Mouse (Mus musculus): ENCODE measurements around the gene B430306N03Rik.

DNA sequence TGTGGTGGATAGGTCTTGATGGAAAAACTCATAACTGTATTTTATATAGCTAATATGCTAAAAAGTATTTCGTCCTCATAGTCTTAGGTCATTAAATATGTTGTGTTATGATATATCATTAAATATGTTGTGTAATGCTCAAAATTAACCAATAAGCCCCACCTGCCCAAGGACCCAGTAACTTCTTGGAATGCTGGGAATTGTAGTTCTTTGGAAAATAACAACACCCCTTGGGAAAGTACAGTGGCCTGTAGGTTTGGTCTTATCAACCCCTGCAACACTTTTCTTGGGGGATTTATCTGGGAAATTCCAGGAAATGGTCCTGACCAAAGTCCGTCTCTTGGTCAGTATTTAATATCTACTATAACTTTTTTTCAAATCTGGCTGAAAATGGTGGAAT lies 27.1 kb downstream of the B430306N03Rik start:
- TF ChIP-seq CTCF (IDR thresholded peaks at IDR 0.05; ENCODE audit: low read depth, low read length) (no peak), POLR2A (IDR thresholded peaks at IDR 0.05; ENCODE audit: borderline replicate concordance, low read depth, low read length) (no peak)
